Mouse (Mus musculus): ENCODE results near the gene Ifrd2. TPM values are rescaled to one million over a fixed set of nuclear protein-coding genes. Genes with fewer than 3 reads are reported as not detected.

The Ifrd2 gene
- total RNA-seq, 2 experiments from 2014 or later, result 37.8 to 43.1 TPM

DNA sequence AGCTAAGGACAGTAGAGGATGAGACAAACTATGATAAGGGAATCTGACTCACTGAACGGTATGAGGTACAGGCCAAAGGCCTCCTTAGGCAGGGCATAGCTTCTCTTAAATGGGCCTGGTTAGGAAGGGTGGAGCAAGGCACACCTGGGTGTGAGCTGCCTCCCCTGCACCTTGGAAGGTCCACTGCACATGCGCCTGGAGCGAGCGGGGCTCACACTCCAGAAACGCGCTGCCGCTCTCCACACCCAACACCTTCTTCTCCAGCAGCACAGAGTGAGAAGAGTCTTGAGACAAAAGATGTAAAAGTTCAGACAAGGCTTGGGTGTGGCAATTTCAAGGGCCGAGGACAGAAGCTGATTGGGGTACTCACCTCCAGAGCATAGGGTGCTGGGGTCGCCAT, 12.0 kb downstream of the Ifrd2 start:
- DNase-seq, result no peak

DNA sequence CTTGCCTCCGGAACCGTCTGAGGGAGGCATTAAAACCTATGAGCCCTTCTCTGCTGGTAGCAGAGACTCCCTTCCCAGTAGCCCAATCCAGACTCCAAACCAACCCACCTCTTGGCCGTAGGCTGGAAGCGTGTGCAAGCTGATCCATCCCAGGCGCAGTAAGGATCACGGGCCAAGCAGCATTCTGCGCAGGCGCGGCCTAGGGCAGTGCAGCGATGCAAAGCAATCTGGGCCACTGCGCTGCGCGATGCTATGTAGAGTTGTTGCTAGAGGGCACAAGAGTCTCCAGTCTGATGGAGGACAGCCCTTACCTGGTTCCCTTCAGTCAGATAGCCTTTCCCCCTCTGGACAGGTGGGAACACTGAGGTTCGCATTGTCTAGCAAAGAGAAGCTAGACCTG, 12.4 kb downstream of the Ifrd2 start:
- no peak for DNase-seq

DNA sequence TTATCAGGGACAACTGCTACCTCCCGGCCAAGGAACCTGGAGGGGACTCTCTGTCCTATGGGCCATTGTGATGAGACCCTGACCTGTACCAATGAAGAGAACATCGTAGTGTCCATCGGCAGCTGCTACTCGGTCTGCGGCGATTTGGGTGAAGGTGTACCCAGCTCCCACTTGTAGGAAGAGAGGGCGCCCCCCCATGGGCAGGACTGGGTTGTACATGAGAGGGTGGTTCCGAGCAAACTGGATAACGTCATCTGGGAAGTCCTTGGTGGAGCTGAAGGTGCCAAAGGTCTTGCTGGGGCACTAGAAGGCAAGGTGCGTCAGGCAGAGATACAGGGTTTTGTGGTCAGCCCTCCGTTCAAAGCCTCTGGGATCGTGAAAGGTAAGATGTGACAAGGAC, 13.3 kb downstream of the Ifrd2 start:
- DNase-seq, result no peak

DNA sequence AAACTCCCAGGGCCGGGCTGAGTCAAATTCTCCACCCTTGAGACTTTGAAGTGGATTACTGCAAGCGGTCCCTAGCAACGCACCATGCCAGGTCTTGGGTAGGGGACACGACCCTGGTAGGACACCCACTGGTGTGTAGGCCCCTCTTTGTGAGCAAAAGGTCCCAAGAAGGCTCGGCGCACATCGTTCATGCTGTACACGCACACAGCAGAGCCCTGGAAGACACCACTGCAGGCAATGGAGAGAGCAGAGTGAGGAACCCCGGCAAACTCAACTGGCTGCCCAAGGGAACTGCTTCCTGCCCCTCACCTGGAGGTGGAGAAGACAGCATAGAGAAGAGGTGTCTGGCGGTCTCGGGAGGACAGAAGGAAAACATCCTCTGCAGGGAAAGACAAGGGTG, 13.8 kb downstream of the Ifrd2 start:
- DNase-seq, result no peak

DNA sequence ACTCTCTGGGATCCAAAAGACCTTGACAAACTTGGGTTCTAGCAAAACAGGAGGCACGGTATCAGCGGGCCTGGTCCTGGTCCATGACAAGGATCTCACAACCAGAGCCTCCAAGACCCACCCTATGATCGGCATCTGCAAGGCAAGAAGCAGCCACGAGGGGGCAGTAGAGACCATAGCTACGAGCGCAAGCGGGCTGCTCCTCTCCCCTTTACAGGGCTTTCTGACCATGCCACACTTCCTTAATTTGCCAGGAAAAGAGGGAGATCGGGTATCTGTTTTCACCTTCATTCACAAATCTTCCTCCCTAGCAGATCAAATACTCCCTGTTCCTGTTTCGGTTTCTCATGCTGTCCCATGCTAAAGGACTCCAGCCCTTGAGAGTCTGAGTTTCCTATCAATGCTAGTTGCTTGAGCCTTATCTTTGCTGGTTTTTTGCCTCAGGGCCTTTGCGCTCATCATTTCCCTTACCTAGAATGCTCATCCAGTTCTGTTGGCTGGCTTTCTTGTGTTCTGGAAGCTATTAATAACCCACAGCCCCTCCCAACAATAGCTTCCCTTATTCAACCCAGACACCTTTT, 14.7 kb downstream of the Ifrd2 start:
- DNase-seq, result peak; percentile 93 to 94

DNA sequence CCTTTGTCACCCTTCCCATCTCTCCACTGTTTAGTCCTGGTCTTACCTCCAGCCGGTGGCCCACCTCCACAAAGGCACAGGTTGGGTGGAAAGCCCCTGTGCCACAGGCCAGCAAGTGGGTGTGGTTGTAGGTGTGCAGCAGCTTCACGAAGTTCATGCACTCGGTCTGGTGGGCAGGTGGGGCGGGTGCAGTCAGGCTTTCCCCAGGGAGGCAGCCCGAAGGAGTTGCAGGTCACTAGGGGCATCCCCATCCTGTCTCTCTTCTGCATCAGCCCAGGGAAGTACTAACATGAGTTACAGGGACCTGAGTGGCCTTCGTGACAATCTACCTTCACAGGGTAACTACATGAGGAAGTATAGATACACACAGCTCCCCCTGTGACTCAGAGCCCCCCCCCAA, 15.8 kb downstream of the Ifrd2 start:
- no peak for DNase-seq

DNA sequence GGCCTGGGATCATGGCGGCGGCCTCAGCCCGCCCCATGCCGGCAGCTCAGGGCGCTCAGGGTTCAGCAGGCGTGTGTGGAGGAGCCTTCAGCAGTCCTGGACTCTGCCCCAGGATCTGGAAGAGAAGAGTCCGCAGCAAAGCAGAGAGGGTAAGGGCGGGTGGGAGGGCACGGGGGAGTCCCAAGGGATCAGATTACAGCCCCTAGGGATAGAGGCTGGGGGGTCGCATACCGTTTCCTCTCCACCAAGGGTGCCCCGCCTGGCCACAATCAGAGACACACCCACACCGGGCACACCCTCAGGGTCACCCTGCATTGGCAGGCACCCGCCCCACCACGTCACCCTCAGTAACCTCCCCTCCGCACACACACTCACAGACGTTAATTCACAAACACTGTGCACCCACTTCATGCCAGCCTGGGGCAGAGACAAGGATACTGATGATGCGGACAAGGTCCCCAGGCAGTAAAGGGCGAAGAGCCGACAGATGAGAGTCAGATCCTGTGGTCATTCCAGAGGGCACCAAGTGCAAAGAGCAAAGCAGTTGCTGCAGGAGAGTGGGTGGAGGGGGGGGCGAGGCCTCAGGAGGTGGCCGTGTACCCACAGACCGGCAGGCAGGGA, 17.7 kb downstream of the Ifrd2 start:
- DNase-seq, result peak; percentile 61 to 65

DNA sequence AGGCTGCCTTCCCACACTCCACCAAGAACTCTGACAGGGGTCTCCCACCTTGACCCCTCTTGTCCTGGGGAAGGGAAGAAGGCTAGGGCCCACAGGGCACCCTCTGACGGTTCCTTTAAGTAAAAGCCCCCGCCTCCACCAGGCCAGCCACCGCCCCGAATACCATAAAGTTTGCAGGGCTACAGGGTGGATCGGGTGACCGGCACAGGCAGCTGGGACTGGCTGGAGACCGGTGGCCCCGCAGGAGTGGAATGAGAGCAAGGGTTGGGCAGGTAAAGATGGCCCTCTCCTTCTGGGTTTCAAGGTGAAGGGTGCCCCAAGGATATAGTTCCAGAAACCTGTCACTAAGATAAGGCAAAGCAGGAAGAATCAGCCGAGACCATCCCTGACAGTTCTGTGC, 19.1 kb downstream of the Ifrd2 start:
- DNase-seq, result no peak

DNA sequence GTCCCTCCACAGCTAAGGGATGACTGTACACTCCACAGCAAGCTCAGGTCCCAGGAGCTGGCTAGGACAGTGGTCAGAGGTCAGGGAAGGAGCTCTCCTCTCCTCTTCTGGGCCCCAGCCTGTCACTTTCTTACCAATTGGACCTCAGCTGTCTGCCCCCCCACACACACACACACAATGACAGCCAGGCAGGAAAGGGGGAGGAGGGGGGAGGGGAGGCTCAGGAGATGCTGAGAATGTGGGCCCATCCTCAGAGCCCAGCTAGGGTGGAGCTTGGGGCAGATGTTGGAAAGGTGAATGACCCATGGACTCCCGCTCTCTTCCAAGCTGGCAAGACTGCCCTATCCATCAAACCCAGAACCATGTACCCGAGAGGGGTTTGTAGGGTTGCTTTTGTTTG, 19.6 kb downstream of the Ifrd2 start:
- no peak for DNase-seq

DNA sequence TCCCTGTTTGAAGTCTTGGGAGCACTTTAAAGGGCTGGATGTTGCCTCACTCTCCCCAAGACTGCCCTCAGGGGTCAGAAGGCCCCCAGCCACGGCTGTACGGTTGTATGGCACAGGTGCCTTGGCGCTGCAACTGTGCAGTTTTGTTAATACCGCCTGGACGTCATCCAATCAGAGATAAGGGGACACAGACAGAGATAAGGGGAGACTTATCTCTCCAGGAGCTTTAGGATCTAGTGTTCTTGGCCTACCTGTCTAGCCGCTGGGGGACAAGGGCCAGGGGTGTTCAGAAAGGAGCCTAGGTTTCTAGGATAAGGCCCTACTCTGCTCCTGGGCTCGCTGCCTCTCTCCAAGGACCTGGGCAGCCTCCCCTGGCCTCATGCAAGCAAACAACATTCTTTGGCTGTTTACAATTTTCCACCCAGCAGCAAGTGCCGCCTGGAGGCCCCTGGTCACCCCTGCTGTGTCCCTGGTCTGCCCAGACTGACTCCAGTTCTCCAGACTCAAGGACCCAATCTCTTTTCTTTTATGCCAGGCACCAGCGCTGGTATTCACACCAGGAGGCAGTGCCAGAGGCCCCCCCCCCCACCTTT, 20.3 kb downstream of the Ifrd2 start:
- no peak for DNase-seq

DNA sequence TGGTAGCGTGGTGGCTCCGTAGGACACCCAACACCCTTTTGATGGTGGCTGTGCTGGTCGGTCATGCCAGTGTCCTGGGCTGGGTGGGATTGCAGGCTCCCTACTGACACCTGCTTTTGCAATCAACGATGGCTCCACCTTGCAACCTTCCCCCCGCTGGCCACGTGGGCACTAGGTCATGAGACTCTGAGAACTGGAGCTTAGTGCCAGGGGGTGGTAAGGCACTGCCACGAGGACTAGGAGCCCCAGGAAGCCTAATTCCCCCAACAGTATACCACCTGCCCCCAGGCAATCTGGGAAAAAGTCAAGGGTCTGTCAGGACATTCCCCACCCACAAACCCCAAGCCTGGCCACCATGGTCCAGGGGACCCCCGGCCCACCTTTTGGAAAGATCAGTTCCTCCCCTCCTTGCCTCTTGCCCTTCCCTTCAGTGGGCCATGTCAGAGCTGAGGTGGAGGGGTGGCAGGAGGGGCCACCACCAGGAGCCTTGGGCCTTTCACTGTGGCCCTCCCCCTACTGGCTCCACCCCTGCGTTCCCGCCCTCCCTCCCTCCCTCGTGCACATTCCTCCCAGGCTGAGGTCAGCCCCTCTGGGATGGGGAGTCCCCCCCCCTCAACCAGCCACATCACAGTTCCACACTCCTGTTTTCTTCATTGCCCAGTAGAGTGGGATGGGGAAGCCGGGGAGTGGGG, 21.4 kb downstream of the Ifrd2 start, which contains the start of gene Sema3b:
Sema3b (minus strand) TSS at position 489 of the 692 bp plus-strand sequence.
- DNase-seq, result peak in 1 of 2 experiments; percentile 55

DNA sequence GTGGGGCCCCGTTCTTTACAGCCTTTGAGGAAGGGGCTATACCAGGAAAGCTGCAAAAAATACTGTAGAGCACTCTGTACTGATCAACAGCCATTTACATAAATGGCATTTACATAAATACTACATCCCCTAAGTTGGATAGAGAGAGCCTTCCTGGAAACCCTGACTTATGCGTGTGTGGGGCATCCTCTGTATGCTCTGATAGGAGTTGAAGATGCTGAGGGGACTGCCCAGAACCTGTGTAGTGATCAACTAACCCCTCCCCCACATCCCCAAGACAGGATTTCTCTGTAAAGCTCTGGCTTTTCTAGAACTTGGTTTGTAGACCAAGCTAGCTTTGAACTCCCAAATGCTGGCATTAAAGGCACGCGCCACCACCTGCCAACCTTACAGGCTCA, 22.0 kb downstream of the Ifrd2 start:
- no peak for DNase-seq

DNA sequence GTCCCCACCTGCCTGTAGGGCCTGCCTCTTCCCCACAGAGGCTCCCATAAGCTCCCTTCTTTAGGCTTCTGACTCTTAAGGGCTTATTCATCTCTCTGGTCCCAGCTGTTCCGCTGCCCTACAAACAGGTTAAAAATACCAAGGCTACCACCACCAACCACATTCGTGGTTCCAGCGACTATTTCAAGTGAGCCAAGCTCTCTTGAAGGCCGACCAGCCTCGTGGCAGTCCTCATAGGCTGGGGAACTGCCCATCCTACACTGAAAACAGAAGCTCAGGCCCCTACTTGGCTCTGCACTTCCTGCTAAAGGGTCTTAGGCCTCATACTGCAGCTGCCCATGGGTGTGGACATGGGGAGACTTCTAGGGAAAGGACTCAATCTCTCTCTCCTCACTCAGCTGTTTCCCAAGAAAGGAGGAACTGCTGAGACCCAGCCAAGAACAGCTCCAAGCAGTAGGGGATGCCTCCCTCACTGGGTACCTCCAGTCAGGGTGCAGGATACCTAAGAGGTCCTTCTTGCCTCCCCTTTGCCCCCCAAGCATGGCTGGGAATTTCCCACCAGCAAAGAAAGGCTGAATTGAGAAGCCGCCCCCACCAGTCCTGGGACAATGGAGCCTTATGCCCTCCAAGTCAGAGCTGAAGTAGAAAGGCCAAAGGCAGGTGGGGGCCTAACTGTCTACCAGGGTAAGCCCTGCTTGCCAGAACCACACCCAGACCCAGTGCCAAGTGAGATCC, 24.2 kb downstream of the Ifrd2 start:
- no peak for DNase-seq

DNA sequence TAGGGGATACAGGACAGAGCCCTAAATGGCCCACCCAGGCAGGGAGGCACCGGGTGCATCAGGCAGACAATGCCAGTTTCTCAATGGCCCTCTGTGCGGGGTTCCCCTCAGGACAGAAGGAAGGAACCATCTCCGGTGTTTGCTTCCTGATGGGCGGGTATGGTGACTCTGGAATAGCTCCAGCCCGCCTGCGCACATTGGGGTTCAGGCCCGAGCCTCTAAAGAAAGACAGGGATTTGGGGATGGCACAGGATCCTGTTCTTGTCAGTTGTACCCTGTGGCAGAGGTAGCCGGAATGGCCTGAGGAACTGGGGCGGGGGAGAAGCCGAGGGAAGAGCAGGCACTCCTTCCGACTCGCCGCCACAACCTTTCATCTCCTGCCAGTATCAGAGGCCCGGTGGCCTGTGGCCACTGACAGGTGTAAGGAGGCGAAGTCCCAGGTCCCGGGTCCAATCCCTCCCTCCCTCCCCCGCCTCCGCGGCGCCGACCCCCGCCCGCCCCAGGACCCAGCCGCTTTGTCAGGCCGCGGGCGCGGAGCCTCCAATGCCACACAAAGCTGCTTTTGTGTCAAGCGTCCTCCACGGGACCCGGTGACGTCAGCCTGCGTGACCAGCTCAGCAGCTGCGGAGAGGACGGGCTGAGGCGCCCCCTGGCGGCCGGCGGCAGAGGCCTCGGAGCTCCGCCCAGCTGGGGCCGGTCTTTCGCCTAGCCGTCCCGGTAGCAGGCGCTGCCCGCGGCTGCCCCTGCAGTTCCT, 24.9 kb downstream of the Ifrd2 start:
- DNase-seq, result peak; percentile 100

DNA sequence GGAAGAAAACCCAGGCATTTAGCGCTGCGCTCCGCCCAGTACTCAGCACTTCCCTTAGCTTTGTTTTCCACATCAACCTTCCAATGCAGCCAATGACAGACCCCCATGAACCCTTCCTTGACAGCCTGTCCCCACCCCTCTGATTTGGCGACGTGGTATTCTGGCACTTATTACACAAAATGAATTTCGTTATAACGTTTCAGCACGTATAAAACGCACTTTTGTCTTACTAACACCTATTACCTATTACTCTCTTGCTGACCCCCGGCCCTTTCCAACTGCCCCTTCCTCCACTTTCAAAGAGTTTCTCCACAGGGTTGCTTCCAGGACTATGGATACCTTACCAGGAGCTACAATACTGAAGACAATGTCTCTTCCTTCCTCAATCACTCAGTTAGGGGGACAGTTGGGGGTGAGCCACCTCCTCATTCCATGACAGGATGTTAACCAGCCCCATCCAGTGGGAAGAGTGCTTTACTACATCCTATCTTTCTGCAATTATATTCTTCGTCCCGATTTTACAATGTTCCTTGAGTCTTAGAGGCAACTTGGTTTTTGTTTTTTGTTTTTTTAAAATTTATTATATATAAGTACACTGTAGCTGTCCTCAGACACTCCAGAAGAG, 25.6 kb downstream of the Ifrd2 start:
- peak in 1 of 2 experiments; percentile 27 for DNase-seq

DNA sequence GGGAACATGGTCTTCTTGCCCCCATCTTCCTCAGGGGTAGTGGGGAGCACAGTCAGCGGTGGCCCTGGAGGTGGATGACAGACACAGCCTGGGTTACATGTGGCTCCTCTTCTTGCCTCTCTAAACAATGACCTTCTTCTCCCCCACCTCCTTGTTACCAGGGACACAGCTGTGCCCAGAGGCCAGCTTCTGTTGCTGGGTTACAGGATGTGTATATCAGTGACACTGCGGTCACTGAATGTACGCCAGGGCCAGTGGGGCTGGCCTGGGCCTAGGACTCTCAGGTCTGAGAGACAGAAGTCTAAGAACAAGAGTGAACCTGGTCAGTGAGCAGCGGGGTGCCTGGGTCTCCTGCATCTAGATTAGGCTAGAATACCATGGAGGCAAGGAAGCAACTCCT, 27.6 kb downstream of the Ifrd2 start:
- no peak for DNase-seq

DNA sequence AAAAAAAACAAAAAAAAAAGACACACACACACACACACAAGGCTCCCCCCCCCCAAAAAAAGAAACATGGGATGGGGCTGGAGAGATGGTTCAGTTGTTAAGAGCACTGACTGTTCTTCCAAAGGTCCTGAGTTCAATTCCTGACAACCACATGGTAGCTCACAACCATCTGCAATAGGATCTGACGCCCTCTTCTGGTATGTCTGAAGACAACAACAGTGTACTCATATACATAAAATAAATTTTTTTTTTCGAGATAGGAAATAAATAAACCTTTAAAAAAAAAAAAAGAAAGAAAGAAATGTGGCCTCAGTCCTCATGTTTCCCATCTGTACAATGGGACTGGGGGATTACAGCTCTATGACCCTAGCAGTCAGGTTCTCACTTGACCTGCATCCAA, 30.0 kb downstream of the Ifrd2 start:
- DNase-seq, result no peak

DNA sequence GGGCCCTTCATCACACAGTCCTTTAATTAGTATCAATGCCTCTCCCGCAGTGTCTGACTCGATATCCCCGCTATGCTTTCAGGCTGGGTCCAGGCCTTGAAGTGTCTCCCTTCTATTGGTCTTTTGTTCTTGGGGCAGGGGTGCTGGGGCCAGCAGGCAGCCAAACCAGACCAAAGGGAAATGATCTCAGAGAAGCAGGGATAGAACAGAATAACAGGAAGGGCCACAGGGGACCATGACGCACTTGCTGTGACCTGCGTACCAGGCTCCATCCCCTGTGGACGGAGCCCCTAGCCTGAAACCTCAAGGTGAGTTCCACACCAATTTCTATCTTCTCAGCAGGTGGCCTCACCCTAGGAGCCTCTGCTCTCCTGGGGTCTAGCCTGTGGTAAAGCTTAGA, 30.7 kb downstream of the Ifrd2 start:
- no peak for DNase-seq

DNA sequence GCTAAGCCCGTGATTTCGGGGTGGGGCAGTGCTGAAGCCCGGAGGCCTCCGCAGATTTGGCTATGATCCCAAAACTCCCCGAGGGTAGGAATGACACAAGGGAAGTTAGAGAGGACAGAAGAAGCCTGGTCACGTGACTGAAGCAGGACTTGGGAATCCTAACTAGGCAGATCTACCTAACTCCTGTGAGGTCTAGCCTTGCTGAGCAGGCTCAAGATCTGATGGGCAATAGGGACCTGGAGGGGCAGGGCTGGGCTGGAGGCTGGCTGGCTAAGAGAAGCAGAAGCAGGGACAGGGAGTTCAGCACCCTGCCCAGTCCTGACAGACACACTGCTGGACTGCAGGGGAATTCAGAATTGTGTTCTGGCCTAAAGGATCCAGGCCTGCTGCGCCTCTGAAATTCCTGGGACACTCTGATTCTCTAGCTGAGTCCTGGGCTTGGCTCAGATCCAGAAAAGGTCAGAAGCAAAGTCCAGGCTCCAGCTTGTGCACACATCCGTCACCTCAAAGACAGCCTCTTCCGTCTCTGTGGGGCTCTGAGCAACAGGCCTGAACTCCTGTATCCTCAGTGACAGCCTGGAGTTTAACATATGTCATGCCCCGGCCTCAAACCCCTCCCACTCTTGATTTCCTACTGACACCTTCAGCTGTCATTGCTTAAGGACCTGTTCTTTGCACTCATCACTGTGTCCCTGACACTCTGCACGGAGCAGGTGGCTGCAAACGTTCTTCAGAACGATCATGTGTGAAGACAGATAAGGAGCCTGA, 31.5 kb downstream of the Ifrd2 start:
- peak; percentile 54 to 76 for DNase-seq

DNA sequence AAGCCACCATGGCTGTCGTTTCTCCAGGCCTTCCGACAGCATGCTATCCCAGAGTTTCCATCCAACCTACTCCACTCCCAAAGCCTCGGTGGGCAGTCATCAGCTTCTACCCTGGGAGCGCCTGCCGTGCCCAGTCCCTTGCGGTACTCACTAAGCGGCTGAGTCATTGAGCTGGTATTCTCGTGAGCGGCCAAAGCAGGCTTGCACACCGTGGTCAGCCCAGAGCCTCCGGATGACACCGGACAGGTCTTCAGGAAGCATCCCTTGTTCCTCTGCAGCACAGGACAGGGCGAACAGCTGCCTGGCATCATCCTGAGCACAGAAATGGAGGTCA, 32.1 kb downstream of the Ifrd2 start:
- DNase-seq, result peak; percentile 59 to 66

DNA sequence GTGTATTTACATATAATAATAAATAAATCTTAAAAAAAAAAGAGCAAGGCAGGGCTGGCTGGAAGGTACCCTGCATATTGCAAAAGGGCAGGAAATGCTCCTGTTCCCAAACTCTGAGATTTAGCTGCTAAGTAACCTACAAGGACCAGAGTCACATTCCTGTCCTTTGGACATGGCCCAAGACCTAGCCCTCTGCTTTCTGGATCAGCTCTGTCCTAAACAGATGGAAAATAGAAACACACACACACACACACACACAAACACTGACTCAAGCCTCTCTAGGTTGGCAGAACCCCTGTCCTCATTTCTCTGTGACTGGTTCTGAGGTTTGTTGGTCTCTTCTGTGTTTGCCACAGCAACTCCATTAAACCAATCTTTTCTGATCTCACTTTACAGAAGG, 33.5 kb downstream of the Ifrd2 start:
- DNase-seq, result no peak
